Mouse (Mus musculus) midbrain, postnatal 0 days (tissue): ENCODE results near the gene Tmed6. TPM values are rescaled to one million over a fixed set of nuclear protein-coding genes. Genes with fewer than 3 reads are reported as not detected.

Experiments used
- ATAC-seq: fragments of 200-750 bp; cut with Nextera tagmentation; 2 replicates; pipeline ENCODE4 v1.8.0; 2017; ENCODE audit warnings: moderate number of reproducible peaks, mild to moderate bottlenecking, moderate TSS enrichment, moderate library complexity; ENCODE audit not compliant: low FRiP score
- DNase-seq: peaks from one replicate; pipeline ENCODE4 v3.0.0-alpha.2; 2015; ENCODE audit warnings: low spot score
- H3K27ac ChIP-seq: fragments of 300-500 bp; sonication (generic); 2 replicates; pipeline ENCODE4 v1.5.1; 2014; ENCODE audit warnings: low read depth, mild to moderate bottlenecking, low read length, mixed read lengths
- H3K27me3 ChIP-seq: fragments of 300-500 bp; sonication (generic); 2 replicates; pipeline ENCODE4 v1.6.1; 2014; ENCODE audit warnings: low read length, control low read depth, mixed read lengths; ENCODE audit not compliant: insufficient read depth
- H3K36me3 ChIP-seq: fragments of 300-500 bp; sonication (generic); 2 replicates; pipeline ENCODE4 v1.6.1; 2014; ENCODE audit warnings: low read length, control low read depth, mixed read lengths; ENCODE audit not compliant: insufficient read depth
- H3K4me1 ChIP-seq: fragments of 300-500 bp; sonication (generic); 2 replicates; pipeline ENCODE4 v1.6.1; 2014; ENCODE audit warnings: mild to moderate bottlenecking, control low read depth, antibody characterized with exemption, low read length, mixed read lengths; ENCODE audit not compliant: insufficient read depth
- H3K4me2 ChIP-seq: fragments of 300-500 bp; sonication (generic); 2 replicates; pipeline ENCODE4 v1.6.1; 2014; ENCODE audit warnings: low read depth, mild to moderate bottlenecking, low read length, mixed read lengths; ENCODE audit not compliant: poor library complexity, severe bottlenecking
- H3K4me3 ChIP-seq: fragments of 300-500 bp; sonication (generic); 2 replicates; pipeline ENCODE4 v1.5.1; 2014; ENCODE audit warnings: low read depth, mild to moderate bottlenecking, low read length, moderate library complexity
- H3K9ac ChIP-seq: fragments of 300-500 bp; sonication (generic); replicated peaks from 2 replicates; pipeline ENCODE4 v1.6.1; 2014; ENCODE audit warnings: mild to moderate bottlenecking, low read length, moderate library complexity, mixed read lengths; ENCODE audit not compliant: poor library complexity, severe bottlenecking
- H3K9me3 ChIP-seq: fragments of 300-500 bp; sonication (generic); 2 replicates; pipeline ENCODE4 v1.6.1; 2016; ENCODE audit warnings: low read length, control low read depth
- CTCF ChIP-seq: IDR thresholded peaks from 2 replicates; pipeline ENCODE4 v1.5.1; 2016; ENCODE audit warnings: antibody characterized with exemption, mild to moderate bottlenecking
- WGBS: fragments of 180-500 bp; shearing (Covaris S2); extraction: QIAGEN DNeasy Blood & Tissue Kit; methylation state at CpG from one replicate; pipeline ENCODE4 v1.1.7; 2014; 5-methylcytosine and 5-hydroxymethylcytosine counted together
- polyA plus RNA-seq: library from polyadenylated mRNA; unstranded; fragments of >200 nt; fragmentation: Nextera tagmentation; extraction: Ambion mirVana; gene quantifications from 2 replicates; pipeline ENCODE4 v1.2.1, GENCODE M21; 2015
- total RNA-seq: library from RNA; depleted of rRNA; stranded (reverse); fragments of >200 nt; gene quantifications from 2 replicates; pipeline ENCODE4 v1.2.3, GENCODE M21; 2014

Gene Tmed6
- total and polyA plus RNA-seq, 2 experiments from 2014 or later, result not detected

- ATAC-seq, result peak; percentile 94
- peak; percentile 98 for DNase-seq
Observed at GRCm38 (mm10) chr8:107096366-107097036, 31.1 kb upstream of the Tmed6 start, which contains the start of gene Terf2. Gene Terf2 (minus strand): TSS chr8:107096547.

DNA sequence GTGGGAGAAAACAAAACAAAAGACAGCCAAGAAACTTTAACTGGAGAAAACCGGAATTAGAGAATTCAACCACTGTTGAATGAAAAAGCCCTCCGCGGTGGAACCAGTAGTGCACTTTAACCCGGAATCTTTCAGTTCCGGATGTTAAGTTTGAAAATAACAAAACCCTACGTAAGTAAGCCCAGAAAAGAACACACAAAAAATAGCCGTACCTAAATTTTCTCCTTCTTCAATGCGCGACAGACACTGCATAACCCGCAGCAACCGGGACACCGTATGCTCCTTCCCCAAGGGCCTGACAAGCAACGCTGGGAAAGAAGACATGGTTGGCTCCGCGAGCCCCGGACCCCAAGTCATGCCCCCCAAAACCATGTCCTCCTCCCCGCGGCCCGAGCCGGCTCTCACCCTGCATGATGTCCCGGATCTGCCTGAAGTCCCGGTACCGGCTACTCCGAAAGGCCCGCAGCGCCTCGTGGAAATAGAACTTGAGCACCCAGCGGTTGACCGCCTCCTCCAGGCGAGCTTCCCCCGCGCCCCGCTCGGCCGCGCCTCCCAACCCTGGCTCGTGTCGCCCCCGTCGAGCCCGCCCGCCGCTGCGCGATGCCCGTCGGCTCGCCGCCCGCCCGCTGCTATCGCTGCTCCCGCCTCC lies 30.4 kb upstream of the Tmed6 start:
- Histone ChIP-seq H3K9ac (peak overlapping the region; percentile 84), H3K27ac (peak overlapping the region; percentile 85), H3K27me3 (no peaks in the 10 kb centered on the region), H3K36me3 (0 out of 2 replicates have a peak, but pooled peaks cover 3% of the 10 kb centered on the region), H3K4me3 (peak overlapping the region; percentile 81), H3K9me3 (no peaks in the 10 kb centered on the region), H3K4me1 (peaks cover 6% of the 10 kb centered on the region; the same call in 1 of the 2 replicates), H3K4me2 (peak overlapping the region; percentile 57)
- TF ChIP-seq CTCF, result no peak
- WGBS, result under 1% methylated on average over 49 of the region's 53 CpGs
- DNase-seq (peak; percentile 39), ATAC-seq (peak; percentile 25; the same call in 1 of the 2 replicates)

More at GRCm38 (mm10) chr8:107096366-107097036, 31.1 kb upstream of the Tmed6 start, which contains the start of gene Terf2:
- peak within 1 kb of the TSS; percentile 57 for H3K4me2 ChIP-seq
- peak within 1 kb of the TSS; percentile 85 for H3K27ac ChIP-seq
- no peaks in the 10 kb centered on the region for H3K27me3 ChIP-seq
- 5% methylated on average over 38 of the region's 39 CpGs for WGBS
- H3K4me1 ChIP-seq, result peaks cover 6% of the 10 kb centered on the region; the same call in 1 of the 2 replicates
- TF ChIP-seq CTCF, result no peak
- H3K9ac ChIP-seq, result peak within 1 kb of the TSS; percentile 84
- H3K4me3 ChIP-seq, result peak within 1 kb of the TSS; percentile 81
- 0 out of 2 replicates have a peak, but pooled peaks cover 3% of the 10 kb centered on the region for H3K36me3 ChIP-seq
- H3K9me3 ChIP-seq, result no peaks in the 10 kb centered on the region

DNA sequence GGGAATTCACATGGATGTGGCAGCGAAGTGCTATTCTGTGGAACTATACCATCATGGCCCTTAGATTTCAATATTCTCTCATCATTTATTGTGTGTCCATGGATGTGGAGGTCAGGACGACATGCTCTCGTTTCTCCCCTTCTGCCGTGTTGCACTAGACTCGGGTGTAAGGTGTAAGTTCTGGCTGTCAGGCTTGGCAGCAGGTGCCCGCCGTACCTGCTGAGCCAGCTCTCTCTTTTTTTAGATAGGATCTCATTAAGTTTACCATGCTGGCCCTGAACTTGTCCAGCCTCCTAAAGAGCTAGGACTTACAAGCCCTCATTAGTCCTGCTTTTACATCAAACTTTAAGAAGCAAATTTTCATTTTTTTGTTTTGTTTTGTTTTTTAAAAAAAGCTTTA lies 25.1 kb upstream of the Tmed6 start:
- Histone ChIP-seq H3K27ac (no peak overlapping the region), H3K4me1 (peaks cover 6% of the 10 kb centered on the region; the same call in 1 of the 2 replicates), H3K9ac (no peak overlapping the region), H3K9me3 (no peaks in the 10 kb centered on the region), H3K27me3 (no peaks in the 10 kb centered on the region), H3K4me2 (no peak overlapping the region), H3K4me3 (no peak overlapping the region), H3K36me3 (0 out of 2 replicates have a peak, but pooled peaks cover 7% of the 10 kb centered on the region)
- no peak for ATAC-seq
- 94% methylated on average over 7 of the region's 7 CpGs for WGBS
- no peak for TF ChIP-seq CTCF
- DNase-seq, result no peak

- H3K27ac ChIP-seq, result no peak overlapping the region
- 0 out of 2 replicates have a peak, but pooled peaks cover 9% of the 10 kb centered on the region for H3K36me3 ChIP-seq
- TF ChIP-seq CTCF, result no peak
- no peak overlapping the region for H3K4me3 ChIP-seq
- 97% methylated on average over 5 of the region's 5 CpGs for WGBS
- H3K9ac ChIP-seq, result no peak overlapping the region
- no peaks in the 10 kb centered on the region for H3K27me3 ChIP-seq
- no peaks in the 10 kb centered on the region for H3K4me1 ChIP-seq
- DNase-seq (no peak), ATAC-seq (no peak)
- no peak overlapping the region for H3K4me2 ChIP-seq
- H3K9me3 ChIP-seq, result no peaks in the 10 kb centered on the region
Observed at GRCm38 (mm10) chr8:107088526-107089063, 23.2 kb upstream of the Tmed6 start.

DNA sequence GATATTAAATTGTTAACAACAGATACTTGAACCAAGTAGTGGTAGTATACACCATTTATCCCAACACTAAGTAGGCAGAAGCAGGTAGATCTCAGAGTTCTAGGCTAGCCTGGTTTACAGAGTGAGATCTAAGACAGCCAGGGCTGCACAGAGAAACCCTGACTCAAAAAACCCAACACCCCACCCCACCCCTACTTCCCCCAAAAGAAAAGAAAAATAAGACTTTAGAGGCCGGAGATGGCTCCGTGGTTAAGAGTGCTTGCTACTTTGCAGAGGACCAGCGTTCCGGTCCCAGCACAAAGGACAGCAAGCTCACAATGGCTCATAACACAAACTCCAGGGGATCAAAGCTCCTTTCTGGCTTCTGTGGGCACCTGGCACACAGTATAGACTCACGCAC lies 20.6 kb upstream of the Tmed6 start:
- no peak for TF ChIP-seq CTCF
- H3K27ac ChIP-seq, result no peak overlapping the region
- 98% methylated on average over 5 of the region's 5 CpGs for WGBS
- H3K9ac ChIP-seq, result no peak overlapping the region
- H3K36me3 ChIP-seq, result peaks cover 22% of the 10 kb centered on the region
- no peak overlapping the region for H3K4me3 ChIP-seq
- no peaks in the 10 kb centered on the region for H3K9me3 ChIP-seq
- no peak for DNase-seq
- H3K4me2 ChIP-seq, result no peak overlapping the region
- no peaks in the 10 kb centered on the region for H3K27me3 ChIP-seq
- no peak for ATAC-seq
- H3K4me1 ChIP-seq, result no peaks in the 10 kb centered on the region
